Mouse (Mus musculus): ENCODE data around the gene Bcdin3d.

Bcdin3d gene

GRCm38 (mm10) chr15:99440816-99441457 lies 33.6 kb downstream of the Bcdin3d start:
- no peak for DNase-seq (ENCODE audit: low read depth, low spot score)

GRCm38 (mm10) chr15:99440112-99440815 lies 34.3 kb downstream of the Bcdin3d start:
- DNase-seq (ENCODE audit: low read depth, low spot score): no peak

GRCm38 (mm10) chr15:99438966-99439698 lies 35.4 kb downstream of the Bcdin3d start:
- no peak for DNase-seq (ENCODE audit: low read depth, low spot score)

- no peak for DNase-seq (ENCODE audit: low read depth, low spot score)
Observed at GRCm38 (mm10) chr15:99433913-99434312, 40.6 kb downstream of the Bcdin3d start.

- no peak for DNase-seq (ENCODE audit: low read depth, low spot score)
Observed at GRCm38 (mm10) chr15:99433081-99433718, 41.3 kb downstream of the Bcdin3d start.

- no peak for DNase-seq (ENCODE audit: low read depth, low spot score)
Observed at GRCm38 (mm10) chr15:99431967-99432366, 42.6 kb downstream of the Bcdin3d start.

GRCm38 (mm10) chr15:99431504-99431903 lies 43.0 kb downstream of the Bcdin3d start:
- DNase-seq (ENCODE audit: low read depth, low spot score): no peak

- DNase-seq (ENCODE audit: low read depth, low spot score): no peak
Observed at GRCm38 (mm10) chr15:99431063-99431462, 43.5 kb downstream of the Bcdin3d start.

- DNase-seq (ENCODE audit: low read depth, low spot score): no peak
Observed at GRCm38 (mm10) chr15:99430394-99430793, 44.1 kb downstream of the Bcdin3d start.

GRCm38 (mm10) chr15:99423884-99424283 lies 50.6 kb downstream of the Bcdin3d start:
- no peak for DNase-seq (ENCODE audit: low read depth, low spot score)

- DNase-seq (ENCODE audit: low read depth, low spot score): no peak
Observed at GRCm38 (mm10) chr15:99423131-99423530, 51.4 kb downstream of the Bcdin3d start.

GRCm38 (mm10) chr15:99422551-99422950 lies 52.0 kb downstream of the Bcdin3d start:
- DNase-seq (ENCODE audit: low read depth, low spot score): no peak

- no peak for DNase-seq (ENCODE audit: low read depth, low spot score)
Observed at GRCm38 (mm10) chr15:99421676-99422075, 52.9 kb downstream of the Bcdin3d start.

GRCm38 (mm10) chr15:99421152-99421551 lies 53.4 kb downstream of the Bcdin3d start:
- DNase-seq (ENCODE audit: low read depth, low spot score): no peak

- no peak for DNase-seq (ENCODE audit: low read depth, low spot score)
Observed at GRCm38 (mm10) chr15:99420521-99421014, 54.0 kb downstream of the Bcdin3d start.

GRCm38 (mm10) chr15:99420101-99420500 lies 54.4 kb downstream of the Bcdin3d start:
- DNase-seq (ENCODE audit: low read depth, low spot score): no peak
